33 mouse cellular contexts compared by ENCODE assay signal in the genomic region with DNA sequence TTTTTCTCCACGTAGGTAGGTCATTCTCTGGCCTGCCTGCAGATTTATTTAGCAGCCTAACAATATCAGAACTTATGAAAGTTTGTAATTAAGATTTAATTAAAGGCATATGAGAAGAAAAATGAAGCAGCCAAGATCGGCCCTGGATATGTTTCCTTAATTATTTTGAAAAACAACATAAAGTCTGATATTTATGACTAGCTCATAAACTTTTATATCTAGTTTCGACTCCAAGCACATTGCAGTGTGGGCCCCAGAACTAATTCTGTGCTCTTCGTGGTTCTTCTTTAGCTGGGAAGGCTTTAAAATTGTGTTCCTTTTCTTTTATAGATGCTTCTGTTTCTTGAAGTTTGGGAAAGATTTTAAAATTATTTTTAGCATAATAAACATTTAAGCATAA. TPM values are rescaled to one million over a fixed set of nuclear protein-coding genes. Genes with fewer than 3 reads are reported as not detected.
"Had no signal": no experiment of that assay in that cellular context is flagged by ENCODE, and none has a peak within 500 bp of the region (broad histone marks: within the 10 kb centered on the region; RNA-seq: fewer than 3 reads in every experiment).

No protein-coding gene starts in this region.

- H3K4me2 ChIP-seq: heart, embryonic 12.5 days; hindbrain, embryonic 12.5 days; hindbrain, embryonic 14.5 days; intestine, embryonic 15.5 days; limb, embryonic 13.5 days; limb, embryonic 15.5 days; liver, embryonic 12.5 days had no signal

- DNase-seq: gastrocnemius, adult 2 months; gastrocnemius, postnatal 10 days; gastrocnemius, postnatal 25 days; heart, adult 18-20 months; heart, postnatal 10 days; heart, postnatal 4 days; kidney, adult 18-20 months; kidney, postnatal 10 days; left cerebral cortex, postnatal 4 days had no signal

- H3K9me3 ChIP-seq: heart, embryonic 10.5 days; heart, embryonic 12.5 days; hindbrain, embryonic 10.5 days; hindbrain, embryonic 12.5 days; intestine, embryonic 15.5 days; limb, embryonic 13.5 days; limb, embryonic 15.5 days; liver, embryonic 12.5 days had no signal

- H3K9ac ChIP-seq: heart, embryonic 12.5 days; hindbrain, embryonic 12.5 days; hindbrain, embryonic 14.5 days; intestine, embryonic 15.5 days; limb, embryonic 13.5 days; limb, embryonic 15.5 days; liver, embryonic 12.5 days; liver, embryonic 14.5 days had no signal

- H3K27me3 ChIP-seq: heart, embryonic 12.5 days; hindbrain, embryonic 12.5 days; intestine, embryonic 15.5 days; limb, embryonic 13.5 days; limb, embryonic 15.5 days had no signal

- H3K36me3 ChIP-seq: heart, embryonic 10.5 days; heart, embryonic 12.5 days; hindbrain, embryonic 10.5 days; hindbrain, embryonic 12.5 days; intestine, embryonic 15.5 days; limb, embryonic 13.5 days; limb, embryonic 15.5 days; liver, embryonic 12.5 days had no signal

- H3K27ac ChIP-seq: gastrocnemius, adult 2 months; heart, embryonic 10.5 days; hindbrain, embryonic 10.5 days; hindbrain, embryonic 12.5 days; hindbrain, embryonic 14.5 days; intestine, embryonic 15.5 days; layer of hippocampus, adult 2 months; left cerebral cortex, adult 2 months; limb, embryonic 13.5 days; limb, embryonic 15.5 days; liver, embryonic 12.5 days; liver, embryonic 14.5 days had no signal

- ATAC-seq: hindbrain, embryonic 16.5 days; inflammation-experienced regulatory T-cells, adult 6 months; intestine, embryonic 15.5 days; intestine, postnatal 0 days; liver, embryonic 12.5 days had no signal

- H3K4me1 ChIP-seq: heart, embryonic 10.5 days; heart, embryonic 12.5 days; hindbrain, embryonic 10.5 days; hindbrain, embryonic 12.5 days had no signal

- H3K4me3 ChIP-seq: gastrocnemius, adult 2 months; heart, embryonic 10.5 days; heart, embryonic 12.5 days; hindbrain, embryonic 10.5 days; hindbrain, embryonic 12.5 days; intestine, embryonic 15.5 days; layer of hippocampus, adult 2 months; left cerebral cortex, adult 2 months; limb, embryonic 13.5 days; limb, embryonic 15.5 days; liver, embryonic 12.5 days had no signal

RNA-seq across cellular contexts. Expression of a gene that starts 23.4 kb away (rescaled TPM):
- total RNA-seq: gastrocnemius, adult 2 months; gastrocnemius, postnatal 25 days; heart, adult 18-20 months; heart, adult 8-10 months; heart, postnatal 10 days; heart, postnatal 25 days; layer of hippocampus, adult 2 months; layer of hippocampus, postnatal 10 days; layer of hippocampus, postnatal 25 days; left cerebral cortex, adult 2 months; left cerebral cortex, postnatal 10 days; left cerebral cortex, postnatal 25 days had no signal
- polyA plus RNA-seq: frontal cortex, adult 2 months; hindbrain, embryonic 10.5 days; hindbrain, embryonic 12.5 days; hindbrain, embryonic 14.5 days; limb, embryonic 11.5 days; liver, adult 2 months had no signal
